Mouse (Mus musculus): ENCODE results near the gene Gli3.

Gli3 gene

DNA sequence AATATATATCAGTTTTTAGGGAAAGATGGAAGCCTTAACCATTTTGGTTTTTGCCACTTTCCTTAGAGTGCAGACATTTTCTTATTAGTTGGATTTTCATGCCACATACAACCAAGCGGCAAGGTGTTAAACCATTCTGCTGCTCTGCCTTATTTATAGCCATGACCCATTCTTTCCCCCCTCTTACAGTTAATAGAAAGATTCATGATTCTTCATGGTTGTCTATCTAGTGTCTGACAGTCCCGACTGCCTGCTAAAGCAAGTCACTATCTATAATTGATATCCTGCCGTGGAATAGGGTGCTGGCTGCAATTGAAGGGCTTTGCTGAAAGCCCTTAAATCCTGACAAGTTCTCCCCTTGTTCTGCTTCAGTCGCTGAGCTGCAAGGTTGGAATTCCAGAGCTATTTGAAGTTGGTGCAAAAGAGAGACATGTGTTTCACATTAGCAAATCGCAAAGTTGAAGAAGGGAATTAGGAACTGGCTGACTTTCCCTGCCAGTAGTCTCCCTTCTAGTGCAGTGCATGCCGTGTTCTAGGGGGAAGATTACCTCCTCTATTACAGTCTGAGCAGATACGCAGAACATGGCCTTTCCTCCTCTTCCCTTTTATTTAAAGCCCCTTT lies 201.7 kb downstream of the Gli3 start:
- no peak for DNase-seq

DNA sequence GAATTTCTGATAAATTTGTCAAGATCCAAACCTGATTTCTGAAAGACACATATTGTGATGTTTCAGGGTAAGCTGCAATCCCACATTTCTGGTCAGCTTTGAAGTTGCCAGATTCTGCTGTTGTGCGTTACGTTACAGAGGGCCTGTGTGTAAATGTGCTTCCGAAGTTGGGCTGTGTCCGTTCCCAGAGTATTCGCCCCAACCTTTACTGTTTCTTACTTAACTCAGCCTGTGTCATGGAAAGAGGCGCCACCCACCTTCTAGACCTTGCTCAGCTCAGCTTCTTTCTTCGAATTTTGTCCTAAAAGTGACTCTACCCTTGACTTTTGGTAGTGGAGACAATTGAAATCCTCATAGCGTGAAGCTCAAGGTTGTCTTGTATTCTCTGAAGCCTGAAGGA lies 202.5 kb downstream of the Gli3 start:
- DNase-seq = no peak

DNA sequence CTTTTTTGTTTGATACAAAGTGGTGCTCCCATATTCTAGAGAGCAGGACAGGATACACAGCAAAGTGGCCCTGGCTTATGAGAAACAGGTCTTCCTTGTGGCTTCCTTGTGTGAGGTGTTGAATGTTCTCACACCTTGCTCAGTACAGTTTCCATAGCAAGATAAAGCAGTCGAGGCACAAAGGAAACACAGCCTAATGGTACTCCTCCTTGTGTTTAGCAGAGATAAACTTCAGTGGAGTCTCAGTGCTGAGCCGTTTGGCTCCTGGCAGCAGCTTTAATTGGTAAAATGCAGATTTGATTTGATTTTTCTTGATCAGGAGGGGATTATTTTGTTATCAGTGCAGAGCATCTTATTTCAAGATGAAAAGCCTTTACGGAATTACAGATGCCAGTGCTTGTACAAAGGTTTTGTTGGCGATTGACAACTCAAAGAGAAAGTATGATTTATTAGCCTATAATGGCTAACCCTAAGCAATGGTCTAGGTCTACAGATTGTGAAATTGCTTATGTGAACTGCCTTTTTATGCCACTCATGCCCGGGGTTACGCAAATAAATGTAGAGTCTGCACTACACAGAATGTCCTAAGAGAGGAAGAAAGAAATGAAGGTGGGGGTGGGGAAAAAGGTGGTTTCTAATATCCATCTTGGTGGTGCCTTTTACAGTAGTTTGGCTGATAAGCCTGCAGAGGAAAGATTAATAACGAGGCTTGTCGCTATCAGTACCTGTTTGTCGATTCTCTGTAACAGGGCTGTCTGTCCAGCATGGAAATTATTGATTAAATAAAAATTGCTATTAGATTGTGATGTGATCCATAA lies 207.3 kb downstream of the Gli3 start:
- DNase-seq = no peak

DNA sequence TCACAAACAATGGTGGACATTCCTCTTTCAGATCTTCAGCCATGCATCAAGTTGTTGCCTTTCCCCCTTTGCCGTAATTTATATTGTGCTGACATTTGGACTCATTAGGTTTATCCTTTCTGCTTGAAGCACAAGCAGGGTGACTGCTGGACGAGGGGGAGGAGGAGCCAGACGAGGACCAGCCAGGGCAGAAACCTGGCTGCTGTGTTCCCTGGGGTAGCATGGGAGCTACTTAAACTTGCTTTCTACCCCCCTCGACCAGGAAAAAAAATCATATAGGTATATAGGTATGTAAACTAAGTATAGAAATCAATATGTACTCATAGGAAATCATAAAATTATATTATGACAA lies 207.9 kb downstream of the Gli3 start:
- no peak for DNase-seq

DNA sequence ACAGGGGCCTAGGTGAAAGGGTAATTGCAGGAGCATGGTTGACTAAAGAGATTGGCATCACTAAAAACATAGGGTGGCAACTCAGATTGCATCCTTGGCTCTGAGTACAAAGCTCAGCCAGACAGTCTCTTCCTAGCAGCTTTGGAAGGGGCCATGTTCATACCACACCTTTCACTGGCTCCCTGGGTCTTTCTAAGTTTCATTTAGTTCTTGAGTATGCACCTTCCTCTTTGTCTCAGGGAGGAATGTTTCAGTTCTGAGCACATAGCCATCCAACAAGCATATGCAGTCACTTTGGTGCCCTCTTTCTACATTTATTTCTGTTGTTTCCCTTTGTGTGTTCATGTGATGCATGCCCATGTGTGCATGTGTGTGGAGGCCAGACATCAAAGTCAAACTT lies 212.4 kb downstream of the Gli3 start:
- no peak for DNase-seq

DNA sequence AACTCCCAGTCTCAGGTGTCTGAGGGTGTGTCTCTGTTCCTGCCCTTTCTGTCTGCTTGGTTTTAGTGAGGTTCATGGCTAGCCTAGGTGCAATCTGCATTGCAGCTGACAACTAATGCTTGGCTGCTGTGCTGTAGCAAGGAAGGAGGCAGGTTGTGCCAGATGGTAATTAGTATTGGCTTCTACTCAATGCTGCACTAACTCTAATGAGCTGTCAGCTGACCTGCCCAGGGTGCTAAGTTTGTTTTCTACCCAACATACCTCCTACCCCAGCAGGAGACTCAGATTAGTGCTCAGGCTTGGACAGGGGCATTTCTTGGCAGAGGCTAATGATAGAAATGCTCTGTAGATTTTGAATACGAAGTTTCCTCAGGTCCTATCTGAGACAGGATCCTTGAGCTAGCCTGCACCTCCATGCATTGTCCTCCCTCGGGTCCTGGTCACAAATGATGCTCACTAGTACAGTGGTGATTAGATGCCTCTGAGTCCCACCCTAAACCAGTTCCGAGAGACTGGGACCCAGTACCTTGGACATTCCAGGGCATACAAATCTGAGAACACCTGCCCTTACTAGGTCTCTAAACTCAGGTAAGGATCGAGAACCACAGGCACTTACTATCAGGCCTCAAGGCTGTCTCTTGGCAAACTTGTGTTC lies 214.2 kb downstream of the Gli3 start:
- DNase-seq = no peak

DNA sequence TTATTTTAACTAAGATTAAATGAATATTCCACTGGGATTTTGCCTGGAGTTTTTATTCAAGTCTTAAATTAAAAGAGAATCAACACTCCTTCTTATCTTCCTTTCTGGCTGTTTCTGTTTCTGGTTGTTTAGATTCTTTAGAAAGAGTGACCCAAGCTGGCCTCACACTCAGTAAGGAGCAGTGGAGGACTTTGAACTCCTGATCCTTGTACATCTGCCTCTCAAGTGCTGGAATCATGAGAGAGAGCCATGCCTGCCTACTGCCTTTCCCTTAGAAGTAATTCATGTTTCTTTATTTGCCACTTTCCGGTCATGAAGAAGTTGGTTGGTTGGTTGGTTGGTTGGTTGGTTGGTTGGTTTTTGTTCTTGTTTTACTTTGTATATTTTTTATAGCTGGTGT lies 218.5 kb downstream of the Gli3 start:
- DNase-seq = no peak

DNA sequence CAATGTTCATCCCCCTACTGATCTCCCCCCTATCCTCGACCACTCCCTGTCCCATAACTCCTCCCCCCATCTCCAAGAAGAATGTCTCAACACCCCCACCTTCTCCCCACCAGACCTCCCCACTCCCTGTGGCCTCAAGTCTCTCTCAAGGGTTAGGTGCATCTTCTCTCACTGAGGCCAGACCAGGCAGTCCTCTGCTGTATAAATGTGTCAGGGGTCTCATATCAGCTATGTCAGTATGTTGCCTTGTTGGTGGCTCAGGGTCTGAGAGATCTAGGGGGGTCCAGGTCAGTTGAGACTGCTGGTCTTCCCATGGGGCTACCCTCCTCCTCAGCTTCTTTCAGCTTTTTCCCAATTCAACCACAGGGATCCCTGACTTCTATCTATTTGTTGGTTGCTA lies 220.0 kb downstream of the Gli3 start:
- DNase-seq = no peak

DNA sequence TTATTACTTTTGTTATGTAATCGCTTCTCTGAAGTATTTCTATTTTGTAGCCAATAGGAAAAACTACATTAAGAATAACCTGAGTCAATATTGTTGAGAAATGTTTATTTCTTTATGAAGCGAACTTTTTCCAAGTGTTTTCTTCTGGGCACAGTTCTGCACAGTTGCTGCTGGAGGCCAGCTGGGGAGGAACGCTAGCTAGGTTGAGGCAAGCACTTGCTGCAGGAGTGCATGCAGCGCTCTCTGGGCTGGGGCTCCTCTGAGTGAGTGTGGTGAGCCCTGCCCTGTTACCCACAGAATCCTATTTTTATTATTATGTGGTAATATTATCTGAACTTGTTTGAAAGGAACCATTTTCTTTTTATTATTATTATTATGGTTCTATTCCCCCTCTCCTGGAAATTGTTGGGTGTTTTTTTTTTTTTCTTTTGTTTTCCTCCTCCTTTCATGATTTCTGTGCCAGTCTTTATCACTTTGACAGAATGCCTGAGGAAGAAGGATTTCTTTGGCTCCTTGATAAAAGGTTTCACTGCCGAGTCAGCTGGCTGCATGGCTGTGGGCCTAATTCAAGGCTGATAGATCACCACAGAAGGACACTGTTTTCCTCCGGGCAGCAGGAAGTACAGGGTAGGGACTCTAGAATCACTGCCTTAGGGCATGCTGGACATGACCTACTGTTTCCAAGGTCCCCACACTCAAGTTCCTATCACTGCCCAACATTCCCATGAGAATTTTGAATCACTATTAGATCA lies 225.2 kb downstream of the Gli3 start:
- DNase-seq = no peak

DNA sequence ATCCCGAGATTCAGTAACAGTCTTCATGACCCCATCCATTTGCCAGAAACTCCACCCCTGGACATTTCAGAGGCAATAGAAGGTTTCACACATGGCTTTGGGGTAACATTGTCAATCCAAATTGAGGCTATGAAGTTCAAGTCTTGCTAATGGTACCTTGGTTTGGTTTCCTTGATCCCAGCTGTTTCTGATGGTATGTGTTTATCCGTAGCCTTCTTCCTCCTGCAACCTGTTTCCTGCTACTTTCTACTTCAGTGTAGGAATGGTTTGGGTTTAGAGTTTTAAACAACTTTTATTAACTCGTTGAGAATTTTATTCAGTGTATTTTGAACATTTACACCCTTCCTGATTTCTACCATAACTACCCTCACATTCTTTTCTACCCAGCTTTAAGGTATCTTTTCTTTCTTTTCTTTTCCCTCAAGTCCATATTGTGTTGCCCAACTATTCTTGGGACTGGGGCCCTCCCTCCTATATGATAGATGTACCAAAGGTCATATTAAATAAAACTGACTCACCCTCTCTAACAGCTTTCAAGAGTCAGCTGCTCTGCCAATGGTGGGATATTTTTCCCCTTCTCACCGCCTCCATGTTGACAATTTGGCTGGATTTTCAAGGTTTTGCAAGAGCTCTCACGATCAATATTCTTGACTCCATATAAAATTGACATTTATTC lies 225.9 kb downstream of the Gli3 start:
- DNase-seq = no peak

DNA sequence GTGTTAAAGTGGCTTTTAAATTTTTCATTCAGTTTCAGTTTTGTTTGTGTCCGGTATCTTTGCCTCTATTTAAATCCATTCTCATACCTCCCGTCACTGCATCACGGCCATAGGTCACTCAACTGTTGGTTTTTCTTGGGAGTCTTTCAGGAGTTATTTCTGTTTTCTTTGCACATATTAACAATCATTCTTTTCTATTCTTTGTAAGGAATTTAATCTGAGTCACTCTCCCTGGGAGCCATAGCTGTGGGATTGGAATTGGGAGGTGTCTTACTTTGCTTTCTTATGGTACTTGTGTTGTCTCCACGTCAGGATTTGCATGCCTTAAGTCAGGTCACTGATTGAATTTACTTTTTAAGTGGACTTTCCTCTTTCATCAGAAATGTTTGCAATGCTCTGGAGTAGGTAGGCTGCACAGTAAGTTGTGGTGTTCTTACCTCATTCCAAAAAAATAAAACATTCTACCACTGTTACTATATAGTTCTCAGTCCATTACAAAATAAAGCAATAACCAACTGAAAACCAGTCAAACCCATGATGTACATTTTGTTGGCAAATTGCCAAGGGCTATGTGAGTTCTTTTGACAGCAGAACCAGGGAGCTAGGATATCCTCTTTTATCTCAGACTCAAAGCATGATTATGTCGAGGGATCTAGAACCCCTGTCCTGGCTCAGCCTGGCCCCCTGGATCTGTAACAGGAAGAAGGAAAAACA lies 228.9 kb downstream of the Gli3 start:
- DNase-seq = no peak

DNA sequence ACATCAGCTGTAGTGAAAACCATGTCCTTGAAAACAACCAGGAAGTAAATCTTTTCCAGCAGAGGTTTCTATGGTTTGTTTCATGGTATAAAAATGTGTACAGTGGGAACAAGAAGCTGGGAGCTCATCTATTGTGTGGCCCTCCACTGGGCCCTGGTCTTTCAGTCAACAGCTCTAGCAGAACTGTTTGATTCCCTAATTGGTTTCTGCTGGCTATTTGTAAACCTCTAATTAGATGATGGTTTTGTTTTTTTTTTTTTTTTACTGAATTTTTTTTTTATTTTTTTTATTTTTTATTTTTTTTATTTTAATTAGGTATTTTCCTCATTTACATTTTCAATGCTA lies 229.4 kb downstream of the Gli3 start:
- no peak for DNase-seq

DNA sequence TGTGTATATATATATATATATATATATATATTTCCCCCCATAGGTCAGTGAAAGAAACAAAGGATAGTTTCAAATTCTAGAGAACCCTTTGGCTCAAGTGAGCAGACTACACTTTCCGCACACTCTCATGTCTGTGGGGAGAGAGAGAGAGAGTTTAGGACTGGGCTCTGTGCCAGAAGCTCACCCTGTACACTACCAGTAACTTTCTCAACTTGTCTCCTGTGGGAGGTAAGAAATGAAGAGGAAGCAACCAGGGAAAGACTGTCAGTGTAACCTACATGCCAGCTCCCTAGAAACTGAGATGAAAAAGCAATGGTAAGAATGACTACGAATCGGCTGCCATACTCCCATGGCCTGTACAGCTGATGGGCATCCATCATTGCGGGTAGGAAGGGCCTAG lies 235.2 kb downstream of the Gli3 start:
- DNase-seq = no peak

DNA sequence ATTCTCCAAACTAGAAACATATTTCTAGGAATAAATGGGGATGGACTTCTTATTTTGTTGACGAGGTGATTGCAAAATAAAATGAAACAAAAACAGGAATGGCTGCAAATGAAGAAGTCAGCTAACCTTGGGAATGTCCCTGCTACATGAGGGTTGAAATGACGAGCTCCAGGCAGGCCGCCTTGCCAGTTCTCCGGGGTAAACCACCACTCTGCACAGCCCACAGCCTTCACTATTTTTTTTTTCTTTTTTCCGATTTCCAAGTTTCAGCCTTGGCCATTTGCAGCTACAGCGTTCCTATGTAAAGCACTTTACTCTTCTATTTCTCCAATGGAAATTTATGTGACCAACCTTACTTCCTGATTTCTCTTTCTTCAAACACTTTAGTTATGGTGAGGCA lies 236.1 kb downstream of the Gli3 start:
- no peak for DNase-seq

DNA sequence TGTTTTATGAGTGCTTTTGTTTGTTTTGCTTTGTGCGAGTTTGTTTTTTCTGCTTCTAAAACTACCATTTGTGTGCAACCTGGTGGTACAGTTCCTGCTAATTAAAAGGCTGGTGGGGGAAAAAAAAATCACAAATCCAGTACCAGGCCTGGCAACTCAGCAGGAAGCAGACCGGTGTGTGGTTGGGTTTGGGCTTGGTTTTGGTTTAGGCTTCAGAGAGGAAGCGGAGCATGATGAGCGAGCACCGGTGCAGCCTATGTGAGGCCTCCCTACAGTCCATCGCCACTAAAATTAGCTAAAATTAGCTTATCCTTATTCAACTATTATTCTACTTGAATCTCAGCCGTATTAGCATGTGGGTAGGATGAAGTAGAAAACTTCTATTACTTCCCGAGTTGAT lies 241.6 kb downstream of the Gli3 start:
- no peak for DNase-seq

DNA sequence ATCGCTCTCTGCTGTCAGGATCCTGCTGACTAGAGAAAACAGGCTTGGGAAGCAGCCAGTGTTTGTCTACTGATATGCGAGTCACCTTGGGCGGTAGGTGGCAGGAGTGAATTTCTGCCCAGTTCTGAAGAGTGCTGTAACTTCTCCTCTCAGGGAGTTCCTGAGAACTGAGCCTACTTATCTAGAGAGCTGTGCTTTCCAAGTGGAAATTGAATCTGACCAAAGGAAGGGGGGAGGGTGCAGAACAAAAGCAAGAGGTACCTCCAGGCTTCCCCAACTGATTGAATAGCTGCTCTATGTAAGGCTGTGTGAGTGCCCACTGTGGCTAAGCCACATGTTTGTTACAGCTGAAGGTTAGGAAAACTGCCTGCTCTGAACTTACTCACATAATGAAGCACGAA lies 244.4 kb downstream of the Gli3 start:
- DNase-seq = no peak

DNA sequence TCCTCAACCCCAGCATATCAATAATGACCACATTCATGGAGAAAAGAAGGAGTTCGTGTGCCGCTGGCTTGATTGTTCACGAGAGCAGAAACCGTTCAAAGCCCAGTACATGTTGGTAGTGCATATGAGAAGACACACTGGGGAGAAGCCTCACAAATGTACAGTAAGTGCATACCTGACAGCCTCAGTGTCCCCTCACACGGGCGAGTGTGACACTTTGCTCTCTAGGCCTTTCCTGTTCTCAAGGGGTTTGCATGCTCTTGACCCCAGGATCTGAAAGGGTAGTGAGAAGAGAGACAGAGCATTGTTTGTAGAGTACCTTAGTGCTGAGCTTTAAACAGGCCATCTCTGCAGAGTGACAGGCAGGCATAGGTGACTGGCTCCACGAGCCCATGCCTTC lies 250.5 kb downstream of the Gli3 start:
- DNase-seq = no peak

DNA sequence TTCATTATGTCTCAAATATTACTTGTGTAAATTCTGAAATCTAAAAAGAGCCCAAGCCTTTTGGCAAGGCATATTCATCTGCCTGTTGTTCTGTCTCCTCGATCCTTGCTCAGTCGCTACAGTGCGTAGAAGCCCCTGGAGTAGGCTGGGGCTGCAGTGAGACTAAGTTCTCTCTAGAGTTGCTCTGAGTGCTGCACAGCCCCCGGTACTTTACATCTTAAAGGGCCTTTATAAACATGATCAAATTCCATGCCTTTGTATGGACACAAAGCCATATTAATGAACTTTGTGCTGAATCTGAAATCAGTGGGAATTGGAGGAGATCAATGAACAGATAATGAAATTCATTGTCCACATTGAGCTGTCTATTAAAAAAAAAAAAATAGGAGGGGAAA lies 251.3 kb downstream of the Gli3 start:
- no peak for DNase-seq

DNA sequence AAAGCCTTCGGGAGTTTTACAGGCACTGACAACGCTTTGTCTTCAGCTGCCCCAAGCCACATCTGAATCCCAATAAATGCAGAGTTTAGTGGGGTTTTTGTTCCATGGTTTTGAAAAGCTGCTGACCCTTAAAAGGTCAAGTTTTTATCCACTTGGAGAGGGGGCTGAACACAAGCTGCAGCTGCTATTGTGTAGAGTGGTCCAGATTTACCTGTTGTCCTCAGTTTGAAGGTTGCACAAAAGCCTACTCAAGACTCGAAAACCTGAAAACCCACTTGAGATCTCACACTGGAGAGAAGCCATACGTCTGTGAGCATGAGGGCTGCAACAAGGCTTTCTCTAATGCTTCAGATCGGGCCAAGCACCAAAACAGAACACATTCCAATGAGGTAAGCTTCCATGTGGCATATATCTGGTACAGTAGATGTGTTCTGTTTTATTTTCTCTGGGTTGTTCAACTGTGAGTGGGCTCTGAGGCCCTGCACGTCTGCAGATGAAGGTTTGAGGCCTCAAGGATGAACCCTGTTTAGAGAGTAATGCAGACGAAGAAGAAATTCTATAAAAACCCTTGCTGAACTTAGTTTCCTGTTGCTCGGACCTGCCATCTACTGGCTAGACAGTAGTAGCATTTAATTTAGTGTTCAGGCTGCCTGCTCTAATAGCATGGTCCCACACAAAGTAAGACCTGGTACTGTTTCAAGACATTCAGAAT lies 251.8 kb downstream of the Gli3 start:
- DNase-seq = no peak

DNA sequence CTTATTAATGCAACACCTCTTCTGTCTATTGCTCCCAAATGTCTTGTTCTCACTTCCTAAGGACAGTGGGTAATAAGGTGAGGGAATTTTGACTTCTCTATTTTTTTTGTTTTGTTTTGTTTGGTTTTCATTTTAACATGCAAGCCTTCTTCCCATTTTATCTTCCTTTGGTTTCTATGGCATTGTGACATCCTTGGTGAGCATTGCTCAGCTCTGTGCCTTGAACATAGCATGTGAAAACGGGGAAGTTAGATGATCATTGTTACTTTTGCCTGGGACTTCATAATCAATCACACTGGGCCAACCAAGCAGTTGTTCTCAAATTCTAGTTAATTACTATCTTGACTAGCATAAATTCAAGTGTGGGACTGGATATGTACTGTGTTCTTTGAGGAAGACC lies 258.4 kb downstream of the Gli3 start:
- no peak for DNase-seq

DNA sequence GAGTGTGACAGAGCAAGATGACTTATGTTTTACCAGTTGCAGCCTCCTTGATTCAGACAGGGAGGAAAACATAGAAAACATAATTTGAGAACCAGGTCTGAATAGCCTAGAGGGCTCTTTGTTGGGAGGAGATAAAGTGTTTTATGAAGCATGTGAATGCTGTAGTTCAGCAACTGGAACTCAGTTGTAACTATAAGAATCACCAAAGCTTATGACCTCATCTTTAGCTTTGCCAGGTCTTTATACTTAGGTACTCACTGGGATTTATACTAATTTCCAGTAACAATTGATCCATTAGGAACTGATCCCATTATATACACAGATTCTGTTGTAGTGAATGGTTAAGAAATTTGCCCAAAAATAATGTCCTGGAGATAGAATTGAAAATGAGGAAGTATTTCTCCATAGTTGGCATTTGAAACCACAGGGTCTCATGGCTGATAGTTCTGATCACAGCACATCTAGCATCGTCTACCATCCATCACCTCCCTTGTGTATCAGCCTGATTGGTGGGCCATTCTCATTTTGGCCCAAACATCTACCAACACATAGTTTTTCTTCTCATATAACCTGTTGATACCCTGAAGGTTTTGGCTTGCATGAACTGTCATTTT lies 259.8 kb downstream of the Gli3 start:
- DNase-seq = no peak

DNA sequence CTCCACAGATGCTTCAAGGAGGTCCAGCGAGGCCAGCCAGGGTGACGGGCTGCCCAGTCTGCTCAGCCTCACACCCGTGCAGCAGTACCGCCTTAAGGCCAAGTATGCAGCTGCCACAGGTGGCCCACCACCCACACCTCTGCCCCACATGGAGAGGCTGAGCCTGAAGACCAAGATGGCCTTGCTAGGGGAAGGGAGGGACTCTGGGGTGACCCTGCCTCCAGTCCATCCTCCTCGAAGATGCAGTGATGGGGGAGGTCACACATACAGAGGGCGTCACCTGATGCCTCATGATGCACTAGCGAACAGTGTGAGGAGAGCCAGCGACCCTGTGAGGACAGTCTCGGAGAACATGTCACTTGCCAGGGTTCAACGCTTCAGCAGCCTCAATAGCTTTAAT lies 261.7 kb downstream of the Gli3 start:
- DNase-seq = no peak

Data from kidney, adult 11 months (tissue).